9 mouse cellular contexts compared by ENCODE assay signal in the genomic region with DNA sequence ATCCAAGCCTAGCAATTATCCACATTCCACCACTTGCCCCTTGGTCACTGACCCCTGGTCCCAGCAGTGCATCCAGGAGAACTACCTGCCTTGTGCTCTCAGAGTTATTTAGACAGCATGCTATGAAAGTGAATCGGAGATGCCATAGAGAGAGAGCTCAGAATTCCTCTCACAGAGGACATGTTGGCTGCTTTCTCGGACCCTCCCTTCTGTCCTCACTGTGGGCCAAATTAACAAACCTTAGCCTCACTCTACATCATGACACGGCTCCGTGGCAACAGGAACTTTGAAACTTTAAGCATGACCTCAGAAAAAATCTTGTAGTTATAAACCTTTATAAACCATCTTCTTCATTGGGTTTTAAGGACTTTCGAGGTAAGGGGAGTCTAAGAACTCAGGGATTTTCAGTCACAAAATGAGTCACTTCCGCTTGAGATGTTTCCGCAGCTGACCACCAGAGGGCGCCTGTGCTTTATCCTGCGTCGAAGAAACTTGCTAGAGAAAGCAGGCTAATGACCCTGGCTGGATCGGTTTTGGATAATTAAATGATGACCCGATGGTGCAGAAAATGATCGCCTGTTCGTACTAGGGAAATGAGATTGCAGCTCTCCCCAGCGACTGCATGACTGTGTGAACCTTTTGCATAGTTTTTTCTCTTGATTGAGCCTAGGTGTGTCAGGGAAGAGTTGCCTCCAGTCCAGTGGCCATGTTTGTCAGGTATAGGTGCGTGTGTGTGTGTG.
DNase-seq lines count a peak whose midpoint lies in the region; ATAC-seq and TF ChIP-seq lines count a peak whose summit lies in the region.
"Had no signal": no experiment of that assay in that cellular context is flagged by ENCODE, and none has a peak within 500 bp of the region (broad histone marks: within the 10 kb centered on the region; RNA-seq: fewer than 3 reads in every experiment).

No protein-coding gene starts in this region.

- intact Hi-C loops in left cerebral cortex, postnatal 14 days (cut with DNase I), result loop anchor here (5.0 kb wide), 1 partner anchor 786 kb away; no protein-coding TSS in a partner anchor

- no peaks in the 10 kb centered on the region for H3K4me1 ChIP-seq in forebrain, postnatal 0 days (ENCODE audit: insufficient read depth)
- no peaks in the 10 kb centered on the region for H3K4me1 ChIP-seq in hindbrain, embryonic 14.5 days (replicated peaks; ENCODE audit: control insufficient read depth, insufficient read depth, low read length)
- H3K4me1 ChIP-seq in midbrain, embryonic 16.5 days (ENCODE audit: control insufficient read depth, insufficient read depth, low read length), result no peaks in the 10 kb centered on the region
- no peaks in the 10 kb centered on the region for H3K4me1 ChIP-seq in stomach, postnatal 0 days (replicated peaks; ENCODE audit: control insufficient read depth, insufficient read depth)

- TF ChIP-seq EP300 in stomach, postnatal 0 days (optimal IDR thresholded peaks at IDR 0.05), result no peak

- peak; percentile 82 for TF ChIP-seq CTCF in forebrain, postnatal 0 days (IDR thresholded peaks at IDR 0.05; ENCODE audit: low read depth)
- peak; percentile 84 for TF ChIP-seq CTCF in stomach, postnatal 0 days (IDR thresholded peaks at IDR 0.05; ENCODE audit: low read depth)

- no peak overlapping the region for H3K4me2 ChIP-seq in forebrain, postnatal 0 days (ENCODE audit: low read depth)
- no peak overlapping the region for H3K4me2 ChIP-seq in hindbrain, embryonic 14.5 days (replicated peaks)
- no peak overlapping the region for H3K4me2 ChIP-seq in midbrain, embryonic 16.5 days (ENCODE audit: low read length)
- no peak overlapping the region for H3K4me2 ChIP-seq in stomach, postnatal 0 days (replicated peaks; ENCODE audit: low read depth)

- no peaks in the 10 kb centered on the region for H3K9me3 ChIP-seq in forebrain, postnatal 0 days (ENCODE audit: low read length)
- no peaks in the 10 kb centered on the region for H3K9me3 ChIP-seq in hindbrain, embryonic 14.5 days (ENCODE audit: control insufficient read depth, low read length)
- H3K9me3 ChIP-seq in midbrain, embryonic 16.5 days (replicated peaks; ENCODE audit: control insufficient read depth, low read length, poor library complexity, severe bottlenecking), result no peaks in the 10 kb centered on the region
- H3K9me3 ChIP-seq in stomach, postnatal 0 days (ENCODE audit: control insufficient read depth, low read length), result no peaks in the 10 kb centered on the region

- 0 out of 2 replicates have a peak, but pooled peaks have one; percentile 23 for ATAC-seq in forebrain, postnatal 0 days
- peak; percentile 58; the same call in 1 of the 2 replicates for ATAC-seq in hindbrain, embryonic 14.5 days (ENCODE audit: low FRiP score)
- ATAC-seq in midbrain, embryonic 16.5 days, result peak; percentile 40
- no peak for ATAC-seq in stomach, postnatal 0 days (ENCODE audit: low FRiP score, low TSS enrichment)

- H3K36me3 ChIP-seq in forebrain, postnatal 0 days (ENCODE audit: insufficient read depth), result 0 out of 2 replicates have a peak, but pooled peaks cover 9% of the 10 kb centered on the region
- peaks cover 21% of the 10 kb centered on the region for H3K36me3 ChIP-seq in hindbrain, embryonic 14.5 days (replicated peaks; ENCODE audit: control insufficient read depth, insufficient read depth)
- H3K36me3 ChIP-seq in midbrain, embryonic 16.5 days (ENCODE audit: control insufficient read depth, insufficient read depth, low read length), result peaks cover 4% of the 10 kb centered on the region; the same call in 1 of the 2 replicates
- H3K36me3 ChIP-seq in stomach, postnatal 0 days (ENCODE audit: control insufficient read depth, insufficient read depth, low read length), result no peaks in the 10 kb centered on the region

- no peak overlapping the region for H3K4me3 ChIP-seq in forebrain, postnatal 0 days (ENCODE audit: low read depth, low read length)
- no peak overlapping the region for H3K4me3 ChIP-seq in hindbrain, embryonic 14.5 days (replicated peaks; ENCODE audit: low read length)
- H3K4me3 ChIP-seq in midbrain, embryonic 16.5 days (ENCODE audit: low read depth, low read length), result no peak overlapping the region
- no peak overlapping the region for H3K4me3 ChIP-seq in stomach, postnatal 0 days (ENCODE audit: low read depth, low read length)
- H3K4me3 ChIP-seq: myocyte had no signal

- 25% methylated on average over 16 of the region's 16 CpGs for WGBS in forebrain, postnatal 0 days
- 33% methylated on average over 16 of the region's 16 CpGs for WGBS in hindbrain, embryonic 14.5 days
- WGBS in midbrain, embryonic 16.5 days, result 38% methylated on average over 16 of the region's 16 CpGs
- 34% methylated on average over 16 of the region's 16 CpGs for WGBS in stomach, postnatal 0 days

- H3K27ac ChIP-seq in forebrain, postnatal 0 days (ENCODE audit: low read depth, low read length), result no peak overlapping the region
- no peak overlapping the region for H3K27ac ChIP-seq in hindbrain, embryonic 14.5 days
- no peak overlapping the region for H3K27ac ChIP-seq in midbrain, embryonic 16.5 days (ENCODE audit: low read length)
- no peak overlapping the region for H3K27ac ChIP-seq in stomach, postnatal 0 days (replicated peaks)

- DNase-seq in left cerebral cortex, adult 18-20 months (ENCODE audit: low spot score in 2 of 2), result peak; percentile 53 to 73
- no peak for DNase-seq in left cerebral cortex, adult 11 months (ENCODE audit: low spot score)
- DNase-seq in cerebellum, adult 18-20 months, result peak; percentile 47 to 72
- DNase-seq in forebrain, postnatal 0 days, result peak; percentile 81
- DNase-seq in hindbrain, embryonic 14.5 days (ENCODE audit: low spot score), result peak; percentile 87
- peak; percentile 76 to 78 for DNase-seq in left cerebral cortex, postnatal 14 days (ENCODE audit: low spot score in 2 of 2)
- peak; percentile 66 for DNase-seq in stomach, postnatal 0 days (ENCODE audit: low spot score)

- H3K27me3 ChIP-seq in forebrain, postnatal 0 days (ENCODE audit: insufficient read depth, low read length), result no peaks in the 10 kb centered on the region
- H3K27me3 ChIP-seq in hindbrain, embryonic 14.5 days (ENCODE audit: control insufficient read depth, insufficient read depth, low read length), result no peaks in the 10 kb centered on the region
- no peaks in the 10 kb centered on the region for H3K27me3 ChIP-seq in midbrain, embryonic 16.5 days (ENCODE audit: control insufficient read depth, insufficient read depth, low read depth, low read length)
- no peaks in the 10 kb centered on the region for H3K27me3 ChIP-seq in stomach, postnatal 0 days (ENCODE audit: control insufficient read depth, insufficient read depth, low read length)

- H3K9ac ChIP-seq in forebrain, postnatal 0 days, result no peak overlapping the region
- H3K9ac ChIP-seq in hindbrain, embryonic 14.5 days, result no peak overlapping the region
- H3K9ac ChIP-seq in midbrain, embryonic 16.5 days (ENCODE audit: low read depth, low read length), result no peak overlapping the region
- no peak overlapping the region for H3K9ac ChIP-seq in stomach, postnatal 0 days (ENCODE audit: low read length)
